Mouse (Mus musculus) inflammation-experienced regulatory T-cells (primary cell): ENCODE results near the gene Lsmem1. TPM values are rescaled to one million over a fixed set of nuclear protein-coding genes. Genes with fewer than 3 reads are reported as not detected.

Source experiments
- polyA plus RNA-seq, 2 experiments: library from polyadenylated mRNA; unstranded; fragments of 100-300 nt; shearing (Covaris generic); gene quantifications; one replicate each; pipeline ENCODE4 v1.2.1; 2017

Gene Lsmem1
- polyA plus RNA-seq = under 1 TPM; 0.22 to 0.47 TPM

DNA sequence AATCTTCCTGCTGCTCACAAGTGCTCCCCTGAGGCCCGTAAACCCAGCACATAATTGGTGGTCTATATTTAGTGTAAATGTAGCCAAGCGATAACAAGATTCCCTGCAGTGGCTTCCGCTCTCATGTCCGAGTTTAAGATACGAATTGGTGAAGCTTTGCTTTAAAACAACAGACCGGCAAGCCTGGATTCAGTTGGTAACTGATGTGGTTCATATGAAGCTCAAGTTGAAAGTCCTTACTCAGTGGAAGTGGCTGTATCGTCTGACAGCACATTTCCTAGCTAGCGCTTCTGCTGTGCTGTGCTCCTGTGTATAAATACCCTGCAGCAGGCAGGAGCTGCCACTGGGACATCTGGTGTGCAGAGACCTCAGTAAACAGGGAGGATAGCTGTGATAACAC is at the start of gene Lsmem1:
TSS of gene Lsmem1 (minus strand) at position 189 of the 400 bp plus-strand sequence.

DNA sequence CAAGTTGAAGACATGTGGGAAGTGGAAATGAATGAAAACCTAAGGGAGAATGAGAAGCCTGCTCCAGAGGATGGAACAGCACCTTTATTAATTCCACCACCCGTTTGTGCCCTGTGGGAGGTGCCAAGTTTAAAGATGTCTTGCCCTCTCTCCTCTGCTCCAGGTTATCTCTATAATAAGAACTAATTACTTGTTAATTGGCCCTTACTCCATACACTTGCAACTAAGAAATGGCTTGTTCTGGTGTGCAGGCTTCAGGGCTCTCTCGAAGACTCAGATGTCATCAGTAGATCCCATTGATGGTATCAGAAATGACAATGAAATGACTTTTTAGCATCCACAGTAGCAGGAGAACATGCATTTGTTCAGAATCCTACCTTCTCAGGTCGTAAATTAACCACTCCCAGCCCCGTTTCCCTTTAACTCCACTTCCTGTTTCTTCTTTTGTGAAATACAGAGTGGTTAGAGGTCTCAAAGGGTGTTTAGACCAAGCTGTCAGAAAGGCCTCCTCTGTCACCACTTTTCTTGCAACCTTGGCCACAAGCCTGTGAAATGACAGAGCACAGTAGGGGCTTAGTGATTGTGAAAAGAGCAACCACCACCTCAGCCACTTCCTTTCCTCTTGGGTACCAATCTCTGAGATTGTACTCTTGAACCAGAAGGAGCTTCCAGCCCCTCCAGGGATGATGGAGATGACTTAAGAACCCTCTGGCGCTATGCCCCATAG is 49.3 kb upstream of the Lsmem1 start, which contains the start of gene Ifrd1:
TSS of gene Ifrd1 (minus strand) at position 51 of the 727 bp plus-strand sequence.

DNA sequence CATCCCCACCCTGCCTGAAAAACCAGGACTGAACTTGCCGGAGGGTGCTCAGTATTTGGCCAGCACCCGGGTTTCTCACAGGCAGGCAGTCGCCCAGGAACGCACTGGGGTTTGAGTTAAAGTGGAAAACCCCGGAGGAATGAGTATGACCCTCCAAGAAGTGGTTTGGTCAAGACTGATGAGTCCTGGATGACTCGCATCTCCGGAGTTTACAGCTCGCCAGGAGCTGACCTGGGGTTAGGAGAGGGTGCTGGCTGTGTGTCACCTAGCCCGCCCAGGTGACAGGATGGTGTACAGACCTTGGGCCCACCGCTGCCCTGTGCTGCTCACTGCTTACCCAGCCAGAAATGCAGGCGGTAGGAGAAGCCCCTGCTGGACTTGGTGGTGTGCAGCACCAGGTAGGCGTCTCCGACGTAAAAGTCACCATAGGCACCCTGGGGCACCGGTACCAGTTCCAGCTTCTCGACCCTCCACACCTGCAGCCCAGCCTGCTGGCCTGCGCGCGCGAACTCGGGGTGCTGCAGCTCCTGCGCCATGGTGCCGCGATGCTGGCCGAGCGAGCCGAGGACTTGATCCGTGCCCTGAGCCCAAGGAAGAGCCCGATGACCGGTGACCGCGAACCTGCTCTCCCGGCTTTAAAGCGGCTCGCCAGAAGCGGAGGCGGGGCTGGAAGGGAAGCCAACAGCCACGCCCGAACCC is 65.6 kb downstream of the Lsmem1 start, which contains the start of gene Scin:
TSS of gene Scin (minus strand) at position 656 of the 699 bp plus-strand sequence.

Other genes with a start within 250 kb of the Lsmem1 start
- gene Arl4a, start 161.5 kb downstream of the Lsmem1 start, polyA plus RNA-seq = 10 to 100 TPM; 78.9 to 83.4 TPM
- 1 to 10 TPM; 1.2 to 6.8 TPM for gene Scin, start 65.3 kb downstream of the Lsmem1 start, polyA plus RNA-seq
- gene Ifrd1, start 49.0 kb upstream of the Lsmem1 start, polyA plus RNA-seq = 100 to 1,000 TPM; 128 to 216 TPM
- gene Zfp277, start 246.4 kb upstream of the Lsmem1 start, polyA plus RNA-seq = 10 to 100 TPM; 33.6 to 35.0 TPM
- 1 to 10 TPM; 3.3 to 7.9 TPM for gene Dock4, start 246.5 kb upstream of the Lsmem1 start, polyA plus RNA-seq